Mouse (Mus musculus): ENCODE measurements around the gene Def6.

DNA sequence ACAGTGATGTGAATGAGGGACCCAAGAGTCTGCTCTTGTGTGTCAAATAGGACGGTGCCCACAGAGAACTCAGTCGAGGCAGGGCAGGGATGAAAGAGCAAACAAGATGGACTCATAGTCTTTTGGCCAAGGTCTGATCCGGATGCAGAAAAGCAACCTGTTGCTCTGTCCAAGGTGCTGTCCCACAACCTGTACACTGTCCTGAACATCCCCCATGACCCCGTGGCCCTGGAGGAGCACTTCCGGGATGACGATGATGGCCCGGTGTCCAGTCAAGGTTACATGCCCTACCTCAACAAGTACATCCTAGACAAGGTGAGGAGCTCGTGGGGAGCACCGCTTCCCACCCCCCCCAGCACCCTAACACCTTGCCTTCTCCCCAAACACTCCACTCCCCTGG lies 9.2 kb downstream of the Def6 start:
- TF ChIP-seq CHD2 (IDR thresholded peaks at IDR 0.05; ENCODE audit: low read depth, low read length) (no peak), ZNF384 (IDR thresholded peaks at IDR 0.05; ENCODE audit: low read depth, low read length) (no peak)

All from ES-E14 (cell line).